Mouse (Mus musculus) megakaryocyte, embryonic 14.5 days (primary cell): Measurements from ENCODE around the gene Knl1. TPM values are rescaled to one million over a fixed set of nuclear protein-coding genes. Genes with fewer than 3 reads are reported as not detected.

Experiments used
- H3K27me3 ChIP-seq: replicated peaks from 2 replicates; pipeline ENCODE3; 2012; ENCODE audit warnings: inconsistent platforms
- H3K36me3 ChIP-seq: replicated peaks from 2 replicates; pipeline ENCODE3; 2012; ENCODE audit warnings: low read length, inconsistent platforms, mixed read lengths
- H3K4me1 ChIP-seq: 2 replicates; pipeline ENCODE4 v1.6.1; 2012; ENCODE audit warnings: inconsistent platforms
- H3K4me3 ChIP-seq: replicated peaks from 2 replicates; pipeline ENCODE3; 2012; ENCODE audit warnings: moderate library complexity, mild to moderate bottlenecking, inconsistent platforms
- H3K9me3 ChIP-seq: 2 replicates; pipeline ENCODE4 v1.6.1; 2012; ENCODE audit warnings: inconsistent platforms
- FLI1 ChIP-seq: IDR thresholded peaks from 2 replicates; pipeline ENCODE4 v1.6.1; 2012; ENCODE audit warnings: low read length, inconsistent platforms, mixed read lengths
- GATA1 ChIP-seq: IDR thresholded peaks from 3 replicates; pipeline ENCODE4 v1.6.1; 2012; ENCODE audit warnings: mixed read lengths, low read length, inconsistent platforms, borderline replicate concordance
- polyA plus RNA-seq: library from polyadenylated mRNA; stranded (reverse); fragments of >175 nt; gene quantifications from 2 replicates; pipeline ENCODE4 v1.2.3, GENCODE M21; 2012; ENCODE audit warnings: low replicate concordance; ENCODE audit not compliant: insufficient read depth

The Knl1 gene
- polyA plus RNA-seq, 1 experiment, result 0.47 TPM

DNA sequence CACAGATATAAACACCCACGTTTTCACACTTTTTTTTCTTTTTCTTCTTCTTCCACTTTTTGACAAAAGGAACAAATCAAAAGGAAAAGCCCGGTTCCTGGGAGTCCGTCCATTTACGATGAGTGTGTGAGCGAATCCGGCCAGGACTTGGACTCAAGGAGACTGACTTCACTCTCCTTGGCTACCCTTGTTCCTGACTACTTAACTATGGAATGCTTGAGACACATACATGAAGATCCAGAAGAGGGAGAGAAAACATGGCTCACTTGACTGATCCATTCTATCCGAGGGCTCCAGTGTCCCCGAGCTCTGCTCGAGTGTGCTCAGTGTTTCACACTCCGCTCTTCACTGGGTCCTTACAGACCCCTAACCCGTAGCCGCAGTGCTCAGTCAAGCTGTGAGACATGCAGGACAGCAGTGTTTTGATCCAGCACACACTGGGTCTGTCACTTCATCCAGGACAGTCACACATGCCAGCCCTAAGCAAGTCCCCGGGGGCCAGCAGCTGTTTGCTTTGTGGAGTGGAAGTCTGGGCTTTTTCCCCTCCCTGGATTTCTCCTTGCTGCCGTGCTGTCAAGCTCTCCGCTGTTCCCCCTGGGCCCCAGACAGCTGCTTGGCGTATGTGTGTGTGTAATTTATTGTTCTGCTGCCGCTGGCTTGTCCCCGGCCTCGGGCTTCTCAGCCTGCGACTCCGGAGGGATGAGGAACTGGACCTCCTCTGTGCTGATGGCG lies 28.4 kb upstream of the Knl1 start:
- H3K4me1 ChIP-seq, result peaks cover 23% of the 10 kb centered on the region
- H3K4me3 ChIP-seq, result no peak overlapping the region
- H3K9me3 ChIP-seq, result peaks cover 22% of the 10 kb centered on the region
- peaks cover 62% of the 10 kb centered on the region for H3K36me3 ChIP-seq
- no peak for TF ChIP-seq FLI1
- TF ChIP-seq GATA1, result no peak
- peaks cover 10% of the 10 kb centered on the region for H3K27me3 ChIP-seq

DNA sequence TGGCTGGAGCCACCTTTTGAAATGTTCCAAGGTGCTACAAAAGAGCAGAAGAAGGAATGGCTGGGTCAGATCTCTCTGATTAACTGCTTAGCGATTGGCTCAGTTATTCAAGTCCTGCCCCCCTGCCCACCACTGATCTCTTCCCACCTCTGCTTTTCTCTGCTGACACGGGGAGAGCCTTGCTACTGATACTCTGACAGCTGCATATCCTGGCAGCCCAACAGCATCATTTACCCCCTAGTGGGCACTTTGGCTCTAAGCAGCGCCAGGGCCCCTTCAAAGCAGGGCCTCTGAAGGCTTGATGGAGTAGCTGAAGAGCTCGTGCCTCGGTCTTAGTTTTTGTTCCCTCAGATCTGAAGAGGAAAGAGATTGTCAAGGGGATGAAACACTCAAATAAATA lies 27.8 kb upstream of the Knl1 start:
- Histone ChIP-seq H3K9me3 (peaks cover 22% of the 10 kb centered on the region), H3K27me3 (peaks cover 8% of the 10 kb centered on the region), H3K36me3 (peaks cover 68% of the 10 kb centered on the region), H3K4me3 (no peak overlapping the region), H3K4me1 (peaks cover 23% of the 10 kb centered on the region)
- TF ChIP-seq FLI1 (no peak), GATA1 (no peak)

DNA sequence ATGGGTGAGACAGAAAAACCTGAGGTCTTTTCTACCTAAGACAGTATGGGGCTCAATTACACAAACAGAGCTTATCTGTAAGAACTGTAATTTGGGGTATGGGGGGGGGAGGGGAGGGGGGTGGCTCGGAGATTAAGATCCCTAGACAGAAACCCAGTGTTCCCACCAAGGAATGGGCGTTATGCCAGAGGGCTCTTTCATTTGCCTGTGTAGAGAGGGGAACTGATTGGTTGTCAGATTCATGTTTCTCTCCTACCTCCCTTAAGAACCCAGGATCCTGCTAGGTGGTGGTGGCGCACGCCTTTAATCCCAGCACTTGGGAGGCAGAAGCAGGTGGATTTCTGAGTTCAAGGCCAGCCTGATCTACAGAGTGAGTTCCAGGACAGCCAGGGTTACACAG lies 27.4 kb upstream of the Knl1 start:
- Histone ChIP-seq H3K36me3 (peaks cover 71% of the 10 kb centered on the region), H3K27me3 (peaks cover 6% of the 10 kb centered on the region), H3K4me1 (peaks cover 23% of the 10 kb centered on the region), H3K4me3 (no peak overlapping the region), H3K9me3 (peaks cover 22% of the 10 kb centered on the region)
- no peak for TF ChIP-seq FLI1

DNA sequence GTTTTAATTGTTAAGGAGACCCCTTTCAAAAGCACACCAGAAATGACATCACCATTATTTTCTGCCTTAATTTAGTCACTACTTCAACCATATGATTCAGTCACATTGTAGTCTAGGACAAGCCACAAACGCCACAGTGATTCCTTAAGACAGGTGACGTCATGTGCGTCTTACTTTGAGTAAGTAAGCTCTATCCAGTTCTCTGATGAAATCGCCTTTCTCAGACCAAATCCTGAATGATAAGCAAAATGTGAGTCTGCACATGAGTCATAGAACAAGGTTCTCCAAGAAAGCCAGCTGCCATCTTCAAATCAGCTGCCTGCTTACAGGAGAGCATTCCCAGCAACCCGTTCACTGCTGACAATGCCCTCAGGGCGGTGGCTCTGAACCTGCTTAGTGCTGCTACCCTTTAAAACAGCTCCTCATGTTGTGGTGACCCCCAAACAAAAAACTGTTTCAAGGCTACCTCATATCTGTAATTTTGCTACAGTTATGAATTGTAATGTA lies 23.7 kb upstream of the Knl1 start:
- TF ChIP-seq GATA1 (no peak), FLI1 (no peak)
- Histone ChIP-seq H3K27me3 (no peaks in the 10 kb centered on the region), H3K4me1 (peaks cover 33% of the 10 kb centered on the region), H3K36me3 (peaks cover 89% of the 10 kb centered on the region), H3K9me3 (peaks cover 17% of the 10 kb centered on the region), H3K4me3 (no peak overlapping the region)

DNA sequence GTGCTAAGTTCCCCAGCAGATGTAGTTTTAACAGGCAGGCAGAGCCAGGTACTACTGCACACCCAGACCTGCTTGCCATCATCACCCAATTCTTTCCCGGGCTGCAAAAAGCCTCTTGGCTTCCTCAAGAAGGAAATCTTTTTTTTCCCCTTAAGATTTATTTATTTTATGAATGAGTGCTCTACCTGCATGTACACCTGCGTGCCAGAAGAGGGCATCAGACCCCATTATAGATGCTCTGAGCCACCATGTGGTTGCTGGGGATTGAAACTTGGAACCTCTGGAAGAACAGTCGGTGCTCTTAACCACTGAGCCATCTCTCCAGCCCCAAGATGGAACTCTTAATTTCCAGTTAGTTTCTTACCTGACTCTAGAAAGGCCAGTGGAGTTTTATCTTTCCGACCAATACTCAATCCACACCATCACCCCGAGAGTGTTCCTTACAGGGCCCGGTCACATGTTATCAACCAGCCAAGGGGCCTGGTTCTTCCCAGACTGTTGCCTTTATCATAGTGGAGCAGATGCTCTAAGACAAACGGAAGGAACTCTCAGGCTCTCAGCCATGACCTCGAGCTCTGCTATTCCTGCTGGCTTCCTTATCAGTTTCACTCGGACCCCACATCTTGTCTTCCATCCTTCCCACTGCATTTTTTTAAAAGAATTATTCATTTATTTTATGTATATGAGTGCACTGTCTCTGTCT lies 22.2 kb upstream of the Knl1 start:
- H3K4me3 ChIP-seq, result peak overlapping the region; percentile 15

DNA sequence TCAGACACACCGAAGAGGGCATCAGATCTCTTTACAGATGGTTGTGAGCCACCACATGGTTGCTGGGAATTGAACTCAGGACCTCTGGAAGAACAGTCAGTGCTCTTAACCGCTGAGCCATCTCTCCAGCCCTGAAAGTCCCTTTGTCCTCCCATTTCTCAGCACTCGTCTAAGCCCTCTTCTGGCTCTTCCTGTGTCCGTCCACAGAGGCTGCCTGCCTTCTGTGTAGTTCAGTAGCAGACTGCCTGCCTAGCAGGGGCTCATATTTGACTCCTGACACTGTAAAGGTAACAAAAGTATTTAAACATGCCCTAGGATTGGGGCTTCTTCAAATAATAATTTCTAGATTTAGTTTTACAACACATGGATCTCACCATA lies 21.7 kb upstream of the Knl1 start:
- H3K9me3 ChIP-seq, result peaks cover 9% of the 10 kb centered on the region; the same call in 1 of the 2 replicates
- no peaks in the 10 kb centered on the region for H3K27me3 ChIP-seq
- H3K4me1 ChIP-seq, result peaks cover 45% of the 10 kb centered on the region
- H3K36me3 ChIP-seq, result peaks cover 70% of the 10 kb centered on the region
- H3K4me3 ChIP-seq, result peak overlapping the region; percentile 38
- TF ChIP-seq GATA1 (no peak), FLI1 (no peak)

More for the DNA sequence above, 22.2 kb upstream of the Knl1 start:
- H3K27me3 ChIP-seq, result no peaks in the 10 kb centered on the region
- peaks cover 44% of the 10 kb centered on the region for H3K4me1 ChIP-seq
- peaks cover 75% of the 10 kb centered on the region for H3K36me3 ChIP-seq
- peaks cover 9% of the 10 kb centered on the region; the same call in 1 of the 2 replicates for H3K9me3 ChIP-seq
- TF ChIP-seq FLI1 (no peak), GATA1 (no peak)

DNA sequence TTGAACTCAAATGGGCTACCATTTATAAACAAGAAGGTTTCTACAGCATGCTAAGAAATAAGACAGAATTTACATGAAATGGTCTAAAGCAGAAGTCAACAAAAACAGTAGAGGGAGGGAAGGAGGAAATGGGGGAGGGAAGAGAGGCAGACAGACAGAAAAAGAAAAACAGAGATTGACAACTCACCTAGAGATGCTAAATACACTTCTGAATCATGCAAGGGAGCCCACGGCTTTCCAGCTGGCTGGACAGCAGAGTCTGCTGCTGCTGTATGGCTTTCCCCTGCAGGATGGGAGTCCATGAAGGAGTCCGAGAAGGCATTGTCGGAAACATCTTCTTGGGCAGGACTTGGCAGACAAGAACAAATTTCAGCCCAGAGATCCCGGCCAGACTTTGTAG lies 20.0 kb upstream of the Knl1 start:
- H3K4me3 ChIP-seq, result no peak overlapping the region
- H3K36me3 ChIP-seq, result peaks cover 53% of the 10 kb centered on the region
- TF ChIP-seq GATA1, result no peak
- no peak for TF ChIP-seq FLI1
- H3K27me3 ChIP-seq, result no peaks in the 10 kb centered on the region
- peaks cover 50% of the 10 kb centered on the region for H3K4me1 ChIP-seq
- H3K9me3 ChIP-seq, result 0 out of 2 replicates have a peak, but pooled peaks cover under 1% of the 10 kb centered on the region

DNA sequence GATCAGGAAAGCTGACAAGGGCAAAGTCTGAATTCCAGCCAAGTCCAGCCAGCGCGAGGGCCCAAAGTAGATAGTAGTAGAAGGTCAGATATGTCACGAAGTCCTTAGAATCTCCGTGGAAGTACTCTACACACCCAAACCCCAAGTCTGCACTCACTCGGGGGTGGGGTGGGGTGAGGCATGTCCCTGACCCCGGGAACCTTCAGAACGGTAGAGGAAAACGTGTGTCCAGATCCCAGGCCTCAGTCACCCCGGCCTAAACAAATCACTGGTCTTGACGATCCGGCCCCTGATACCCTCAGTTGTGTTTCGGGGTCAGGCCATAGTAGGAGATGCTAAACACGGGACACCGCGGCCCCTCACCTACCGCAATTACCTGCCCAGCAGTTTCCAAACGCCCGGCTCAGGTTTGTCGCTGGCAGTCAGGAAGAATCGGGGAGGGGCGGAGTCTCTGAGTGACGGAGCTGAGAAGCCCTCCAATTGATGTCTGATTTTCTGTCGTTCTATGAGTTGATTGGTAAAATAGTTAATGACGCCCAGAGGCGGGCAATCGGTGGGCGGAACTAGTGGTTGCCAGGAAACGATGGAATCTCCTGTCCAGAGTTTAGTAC lies 17.9 kb upstream of the Knl1 start, which contains the start of gene Ccdc32:
Gene Ccdc32, minus strand, starts transcription at position 453 of the 611 bp plus-strand sequence.
- no peak for TF ChIP-seq GATA1
- TF ChIP-seq FLI1, result no peak
- peaks cover 58% of the 10 kb centered on the region for H3K4me1 ChIP-seq

DNA sequence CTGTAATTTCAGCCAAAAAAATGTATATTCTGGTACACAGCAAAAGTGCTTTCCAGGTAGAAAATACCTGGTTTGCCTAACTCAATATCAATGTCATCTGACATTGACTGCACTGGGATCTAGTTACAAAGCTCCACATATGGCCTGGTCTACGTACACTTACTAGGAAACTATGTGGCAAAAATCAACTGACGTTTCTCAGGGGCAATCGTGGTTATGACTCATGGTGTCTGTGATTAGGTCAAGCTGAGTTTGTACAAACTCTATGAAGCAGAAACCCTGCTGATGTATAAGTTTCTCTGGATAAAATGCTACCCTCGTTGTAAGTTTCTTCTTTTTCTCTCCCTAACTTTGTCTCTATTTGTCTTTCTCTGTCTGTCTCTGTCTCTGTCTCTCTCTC lies 14.7 kb upstream of the Knl1 start:
- peaks cover 8% of the 10 kb centered on the region for H3K36me3 ChIP-seq
- H3K27me3 ChIP-seq, result no peaks in the 10 kb centered on the region
- TF ChIP-seq FLI1 (no peak), GATA1 (no peak)
- H3K9me3 ChIP-seq, result no peaks in the 10 kb centered on the region
- H3K4me1 ChIP-seq, result peaks cover 55% of the 10 kb centered on the region
- no peak overlapping the region for H3K4me3 ChIP-seq

More for the DNA sequence above, 17.9 kb upstream of the Knl1 start, which contains the start of gene Ccdc32:
- H3K27me3 ChIP-seq, result no peaks in the 10 kb centered on the region
- peak within 1 kb of the TSS; percentile 97 for H3K4me3 ChIP-seq
- H3K36me3 ChIP-seq, result peaks cover 32% of the 10 kb centered on the region
- no peaks in the 10 kb centered on the region for H3K9me3 ChIP-seq

DNA sequence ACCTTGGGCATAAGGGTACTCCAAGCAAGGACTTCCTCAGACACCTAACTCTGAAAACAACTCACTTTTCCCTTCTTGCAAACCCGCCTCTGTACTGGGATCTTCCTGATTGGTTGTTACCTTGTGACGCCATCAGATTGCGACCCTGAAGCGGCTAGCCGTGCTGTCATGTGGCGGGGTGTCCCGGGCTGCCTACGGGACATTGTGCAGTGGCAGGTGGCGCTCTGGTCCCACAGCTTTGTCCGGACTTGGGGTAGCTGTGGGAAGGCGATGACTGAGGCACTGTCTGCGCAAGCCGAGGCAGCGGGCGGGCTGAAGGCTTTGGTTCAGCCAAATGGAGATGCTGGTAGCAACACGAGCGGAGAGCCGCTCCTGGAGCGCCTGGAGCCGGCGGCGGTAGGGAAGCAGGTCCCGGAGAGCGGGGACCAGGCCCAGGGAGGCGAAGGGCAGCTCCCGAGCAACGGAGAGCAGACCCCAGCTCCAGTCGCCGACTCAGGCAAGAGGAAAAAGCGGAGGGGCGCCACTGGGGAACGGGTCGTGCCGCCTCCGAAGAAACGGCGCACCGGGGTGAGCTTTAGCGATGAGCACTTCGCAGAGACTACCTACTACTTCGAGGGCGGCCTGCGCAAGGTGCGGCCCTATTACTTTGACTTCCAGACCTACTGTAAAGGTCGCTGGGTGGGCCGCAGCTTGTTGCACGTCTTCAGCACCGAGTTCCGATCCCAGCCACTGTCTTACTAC lies 12.1 kb upstream of the Knl1 start, which contains the start of gene Rpusd2:
Gene Rpusd2, plus strand, starts transcription at position 135 of the 741 bp plus-strand sequence.
- no peaks in the 10 kb centered on the region for H3K9me3 ChIP-seq
- TF ChIP-seq FLI1 (no peak), GATA1 (no peak)
- peaks cover 41% of the 10 kb centered on the region for H3K4me1 ChIP-seq
- peak within 1 kb of the TSS; percentile 96 for H3K4me3 ChIP-seq
- peaks cover 31% of the 10 kb centered on the region for H3K36me3 ChIP-seq
- no peaks in the 10 kb centered on the region for H3K27me3 ChIP-seq
